Mouse (Mus musculus): Measurements from ENCODE around the gene Bcat1. TPM values are rescaled to one million over a fixed set of nuclear protein-coding genes. Genes with fewer than 3 reads are reported as not detected.

The Bcat1 gene
- polyA plus RNA-seq, 1 experiment = 84.2 TPM

DNA sequence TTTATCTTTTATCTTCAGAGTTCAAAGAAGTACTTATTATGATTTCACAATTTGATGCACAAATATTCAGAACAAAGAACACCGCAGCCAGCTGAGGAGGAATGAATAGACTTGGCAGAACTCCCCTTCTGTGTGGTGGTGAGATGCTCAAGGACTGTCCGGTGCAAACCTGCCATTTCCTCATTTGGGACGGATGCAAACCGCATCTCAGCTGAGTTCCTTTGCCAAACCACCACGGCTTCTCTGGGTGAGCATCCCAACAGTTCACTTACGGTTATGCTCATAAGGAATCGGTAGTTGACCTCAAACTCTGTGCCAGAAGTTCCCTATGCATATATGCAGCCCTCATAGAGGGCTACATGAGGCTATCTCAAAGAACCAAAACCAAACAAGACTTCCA, 6.6 kb downstream of the Bcat1 start:
- no peak for TF ChIP-seq SRF (IDR thresholded peaks at IDR 0.05; ENCODE audit: control insufficient read depth, insufficient read length, low read depth)
- TF ChIP-seq REST (IDR thresholded peaks at IDR 0.05; ENCODE audit: insufficient read depth, insufficient read length) = no peak
- TF ChIP-seq POLR2AphosphoS2 (IDR thresholded peaks at IDR 0.05; ENCODE audit: insufficient read length, low read depth) = no peak
- TF ChIP-seq MYOD1 (IDR thresholded peaks at IDR 0.05; ENCODE audit: control insufficient read depth in 1 of 3, insufficient read length in 2 of 3, low read depth in 2 of 3) = no peak
- no peak for TF ChIP-seq TCF12 (IDR thresholded peaks at IDR 0.05; ENCODE audit: insufficient read depth, poor library complexity, severe bottlenecking)
- no peak for TF ChIP-seq USF1 (IDR thresholded peaks at IDR 0.05; ENCODE audit: low read depth)
- TF ChIP-seq POLR2A (IDR thresholded peaks at IDR 0.05; ENCODE audit: insufficient read length, low read depth) = no peak
- Histone ChIP-seq H3K36me3 (ENCODE audit: control insufficient read depth, insufficient read depth) (no peaks in the 10 kb centered on the region), H3ac (ENCODE audit: control insufficient read depth, insufficient read length) (no peak overlapping the region), H3K27me3 (ENCODE audit: control insufficient read depth, insufficient read depth, insufficient read length) (no peaks in the 10 kb centered on the region), H3K4me3 (no peak overlapping the region), H3K79me2 (ENCODE audit: control insufficient read depth, insufficient read depth) (peaks cover 99% of the 10 kb centered on the region), H3K4me2 (ENCODE audit: low read depth) (no peak overlapping the region)

DNA sequence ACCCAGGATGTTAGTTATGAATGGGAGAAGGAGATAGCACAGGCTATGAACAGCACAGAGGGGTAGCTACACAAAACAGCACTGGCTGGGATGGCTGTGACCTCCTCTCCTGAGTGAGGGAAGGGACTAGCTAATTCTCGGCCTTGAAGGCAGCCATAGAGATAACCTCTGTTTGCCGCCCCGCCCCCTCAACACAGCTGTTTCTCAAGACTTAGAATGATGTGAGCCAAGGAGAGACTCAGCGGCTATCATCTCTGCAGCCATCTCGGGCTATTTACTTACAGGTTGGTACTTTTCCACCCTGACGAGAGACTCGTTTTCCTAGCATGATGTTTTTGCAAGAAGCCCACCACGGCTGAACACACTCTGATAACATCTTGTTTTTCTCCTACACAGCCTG, 8.3 kb downstream of the Bcat1 start:
- H3K36me3 ChIP-seq (ENCODE audit: control insufficient read depth, insufficient read depth) = no peaks in the 10 kb centered on the region
- H3ac ChIP-seq (ENCODE audit: control insufficient read depth, insufficient read length) = no peak overlapping the region
- no peak for TF ChIP-seq REST (IDR thresholded peaks at IDR 0.05; ENCODE audit: insufficient read depth, insufficient read length)
- no peak for TF ChIP-seq MYOG (IDR thresholded peaks at IDR 0.05; ENCODE audit: control insufficient read depth in 1 of 3, insufficient read depth in 1 of 3, insufficient read length in 2 of 3, low read depth in 2 of 3)
- no peak for TF ChIP-seq MAX (IDR thresholded peaks at IDR 0.05; ENCODE audit: low read depth)
- TF ChIP-seq CEBPB (IDR thresholded peaks at IDR 0.05; ENCODE audit: insufficient read depth, poor library complexity, severe bottlenecking) = no peak
- no peak for TF ChIP-seq POLR2AphosphoS2 (IDR thresholded peaks at IDR 0.05; ENCODE audit: insufficient read length, low read depth)
- no peak for TF ChIP-seq SRF (IDR thresholded peaks at IDR 0.05; ENCODE audit: control insufficient read depth, insufficient read length, low read depth)
- no peak for TF ChIP-seq TCF3 (IDR thresholded peaks at IDR 0.05; ENCODE audit: insufficient read length, low read depth)
- no peak for TF ChIP-seq TCF12 (IDR thresholded peaks at IDR 0.05; ENCODE audit: insufficient read depth, poor library complexity, severe bottlenecking)
- no peak for TF ChIP-seq USF1 (IDR thresholded peaks at IDR 0.05; ENCODE audit: low read depth)
- no peak for TF ChIP-seq MYOD1 (IDR thresholded peaks at IDR 0.05; ENCODE audit: control insufficient read depth in 1 of 3, insufficient read length in 2 of 3, low read depth in 2 of 3)
- no peak for TF ChIP-seq POLR2A (IDR thresholded peaks at IDR 0.05; ENCODE audit: insufficient read length, low read depth)
- no peak for TF ChIP-seq E2F4 (IDR thresholded peaks at IDR 0.05; ENCODE audit: insufficient read depth)

DNA sequence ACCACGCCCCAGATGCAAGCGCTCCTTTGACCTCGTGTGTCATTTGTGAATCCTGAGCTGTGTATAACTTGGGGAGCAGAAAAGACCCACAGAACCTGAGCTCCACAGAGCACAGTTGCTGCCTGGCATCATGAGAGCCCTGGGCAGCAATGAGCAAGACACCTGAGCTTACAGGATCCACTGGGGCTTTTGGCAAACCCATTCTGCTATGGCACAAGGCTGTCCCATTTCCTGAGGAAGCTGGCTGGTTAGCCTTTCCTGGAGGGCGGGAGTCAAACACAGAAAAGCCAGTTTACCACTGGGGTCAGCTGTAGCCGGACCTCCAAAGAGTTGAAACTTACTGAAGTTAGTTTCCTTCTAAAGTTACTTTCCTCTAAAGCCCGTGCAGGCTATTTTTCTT, 9.6 kb downstream of the Bcat1 start:
- H3K27me3 ChIP-seq (ENCODE audit: control insufficient read depth, insufficient read depth, insufficient read length) = no peaks in the 10 kb centered on the region
- no peak overlapping the region for H3K4me2 ChIP-seq (ENCODE audit: low read depth)
- TF ChIP-seq REST (IDR thresholded peaks at IDR 0.05; ENCODE audit: insufficient read depth, insufficient read length) = no peak
- TF ChIP-seq POLR2AphosphoS2 (IDR thresholded peaks at IDR 0.05; ENCODE audit: insufficient read length, low read depth) = no peak
- no peak for TF ChIP-seq USF1 (IDR thresholded peaks at IDR 0.05; ENCODE audit: low read depth)
- no peak for TF ChIP-seq TCF12 (IDR thresholded peaks at IDR 0.05; ENCODE audit: insufficient read depth, poor library complexity, severe bottlenecking)
- TF ChIP-seq POLR2A (IDR thresholded peaks at IDR 0.05; ENCODE audit: insufficient read length, low read depth) = no peak
- no peak for TF ChIP-seq TCF3 (IDR thresholded peaks at IDR 0.05; ENCODE audit: insufficient read length, low read depth)
- no peak for TF ChIP-seq CEBPB (IDR thresholded peaks at IDR 0.05; ENCODE audit: insufficient read depth, poor library complexity, severe bottlenecking)
- TF ChIP-seq MYOG (IDR thresholded peaks at IDR 0.05; ENCODE audit: control insufficient read depth in 1 of 3, insufficient read depth in 1 of 3, insufficient read length in 2 of 3, low read depth in 2 of 3) = no peak
- TF ChIP-seq MAX (IDR thresholded peaks at IDR 0.05; ENCODE audit: low read depth) = no peak
- TF ChIP-seq SRF (IDR thresholded peaks at IDR 0.05; ENCODE audit: control insufficient read depth, insufficient read length, low read depth) = no peak
- TF ChIP-seq E2F4 (IDR thresholded peaks at IDR 0.05; ENCODE audit: insufficient read depth) = no peak
- TF ChIP-seq MYOD1 (IDR thresholded peaks at IDR 0.05; ENCODE audit: control insufficient read depth in 1 of 3, insufficient read length in 2 of 3, low read depth in 2 of 3) = no peak
- no peak overlapping the region for H3K4me3 ChIP-seq
- no peaks in the 10 kb centered on the region for H3K36me3 ChIP-seq (ENCODE audit: control insufficient read depth, insufficient read depth)
- peaks cover 99% of the 10 kb centered on the region for H3K79me2 ChIP-seq (ENCODE audit: control insufficient read depth, insufficient read depth)
- no peak overlapping the region for H3ac ChIP-seq (ENCODE audit: control insufficient read depth, insufficient read length)

More for the DNA sequence above, 8.3 kb downstream of the Bcat1 start:
- Histone ChIP-seq H3K27me3 (ENCODE audit: control insufficient read depth, insufficient read depth, insufficient read length) (no peaks in the 10 kb centered on the region), H3K4me2 (ENCODE audit: low read depth) (no peak overlapping the region), H3K4me3 (no peak overlapping the region), H3K79me2 (ENCODE audit: control insufficient read depth, insufficient read depth) (peaks cover 99% of the 10 kb centered on the region)

DNA sequence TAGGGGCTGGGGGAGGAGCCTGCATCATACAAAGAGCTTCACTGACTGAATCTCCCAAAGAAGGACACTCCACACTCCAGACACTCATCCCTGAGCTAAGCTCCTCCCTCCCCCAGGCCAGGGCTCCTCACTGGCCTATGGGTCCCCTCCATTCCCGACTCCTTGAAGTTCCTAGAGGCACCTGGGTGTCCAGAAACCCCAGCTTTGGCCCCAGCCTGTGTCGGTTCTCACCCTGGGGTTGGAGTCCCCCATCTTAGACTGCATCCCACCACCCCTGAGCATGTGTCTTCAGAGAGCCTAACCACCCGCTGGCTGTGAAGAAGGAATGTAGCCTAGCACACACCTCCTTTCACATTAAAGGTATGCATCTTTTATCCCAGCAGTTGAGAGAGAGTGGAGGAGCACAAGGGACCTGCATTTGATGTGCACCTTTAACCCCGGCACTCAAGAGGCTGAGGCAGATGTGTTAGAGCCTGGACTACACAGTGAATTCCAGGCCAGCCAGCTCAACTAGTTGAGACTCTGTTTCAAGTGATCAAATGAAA, 10.6 kb downstream of the Bcat1 start:
- Histone ChIP-seq H3K4me3 (no peak overlapping the region), H3ac (ENCODE audit: control insufficient read depth, insufficient read length) (no peak overlapping the region), H3K4me2 (ENCODE audit: low read depth) (no peak overlapping the region), H3K36me3 (ENCODE audit: control insufficient read depth, insufficient read depth) (peaks cover 4% of the 10 kb centered on the region), H3K27me3 (ENCODE audit: control insufficient read depth, insufficient read depth, insufficient read length) (no peaks in the 10 kb centered on the region), H3K79me2 (ENCODE audit: control insufficient read depth, insufficient read depth) (peaks cover 100% of the 10 kb centered on the region)
- TF ChIP-seq CEBPB (IDR thresholded peaks at IDR 0.05; ENCODE audit: insufficient read depth, poor library complexity, severe bottlenecking) (no peak), USF1 (IDR thresholded peaks at IDR 0.05; ENCODE audit: low read depth) (no peak), E2F4 (IDR thresholded peaks at IDR 0.05; ENCODE audit: insufficient read depth) (no peak), POLR2A (IDR thresholded peaks at IDR 0.05; ENCODE audit: insufficient read length, low read depth) (no peak), SRF (IDR thresholded peaks at IDR 0.05; ENCODE audit: control insufficient read depth, insufficient read length, low read depth) (no peak), TCF3 (IDR thresholded peaks at IDR 0.05; ENCODE audit: insufficient read length, low read depth) (no peak), MYOD1 (IDR thresholded peaks at IDR 0.05; ENCODE audit: control insufficient read depth in 1 of 3, insufficient read length in 2 of 3, low read depth in 2 of 3) (no peak), TCF12 (IDR thresholded peaks at IDR 0.05; ENCODE audit: insufficient read depth, poor library complexity, severe bottlenecking) (no peak), REST (IDR thresholded peaks at IDR 0.05; ENCODE audit: insufficient read depth, insufficient read length) (no peak), MAX (IDR thresholded peaks at IDR 0.05; ENCODE audit: low read depth) (no peak), MYOG (IDR thresholded peaks at IDR 0.05; ENCODE audit: control insufficient read depth in 1 of 3, insufficient read depth in 1 of 3, insufficient read length in 2 of 3, low read depth in 2 of 3) (no peak), POLR2AphosphoS2 (IDR thresholded peaks at IDR 0.05; ENCODE audit: insufficient read length, low read depth) (no peak)

Data from myocyte (in vitro differentiated cells).